Mouse (Mus musculus) macrophage (primary cell): ENCODE results near the gene Pde10a. TPM values are rescaled to one million over a fixed set of nuclear protein-coding genes. Genes with fewer than 3 reads are reported as not detected.

Source experiments
- H3K27ac ChIP-seq: fragments of 350-480 bp; formaldehyde crosslinking; 2 replicates; pipeline ENCODE4 v1.9.0; 2021
- H3K36me3 ChIP-seq: fragments of 350-480 bp; formaldehyde crosslinking; 2 replicates; pipeline ENCODE4 v1.9.0; 2021; ENCODE audit errors: inconsistent target
- H3K4me3 ChIP-seq: fragments of 350-480 bp; formaldehyde crosslinking; 2 replicates; pipeline ENCODE4 v1.9.0; 2021; ENCODE audit errors: inconsistent target
- H3K79me2 ChIP-seq: fragments of 350-480 bp; formaldehyde crosslinking; 2 replicates; pipeline ENCODE4 v1.9.0; 2021; ENCODE audit errors: inconsistent target
- WGBS: methylation state at CpG from one replicate; pipeline ENCODE4 v1.1.7; 2026; ENCODE audit warnings: inconsistent platforms; ENCODE audit not compliant: missing documents; 5-methylcytosine and 5-hydroxymethylcytosine counted together
- polyA plus RNA-seq: library from polyadenylated mRNA; stranded (reverse); fragments of 250-400 nt; gene quantifications from 3 replicates; pipeline ENCODE4 v1.2.4, GENCODE M21; 2018; ENCODE audit warnings: inconsistent platforms

Gene Pde10a
- polyA plus RNA-seq, 1 experiment from 2014 or later = 0.27 TPM

DNA sequence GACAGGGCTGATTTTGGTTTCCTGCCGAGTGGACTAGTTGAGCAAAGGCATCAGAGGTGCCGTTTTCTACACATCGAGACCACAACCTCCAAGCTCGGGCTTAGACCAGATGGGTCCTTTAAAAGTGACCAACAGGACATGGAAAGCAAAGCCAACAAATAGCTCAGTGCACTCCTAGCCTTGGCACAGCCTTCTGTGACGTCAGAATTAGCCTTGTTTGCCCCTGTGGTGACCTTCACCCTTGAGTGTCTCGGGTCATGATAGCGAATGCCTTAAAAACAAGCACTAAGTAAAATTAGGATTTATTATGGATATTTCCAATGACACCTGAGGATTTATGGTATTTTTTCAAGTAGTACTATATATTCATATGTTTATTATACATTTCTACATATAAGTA is 267.4 kb downstream of the Pde10a start:
- Histone ChIP-seq H3K36me3 (no peaks in the 10 kb centered on the region), H3K79me2 (no peaks in the 10 kb centered on the region), H3K27ac (no peak overlapping the region), H3K4me3 (no peak overlapping the region)
- WGBS = 70% methylated on average over 7 of the region's 7 CpGs

DNA sequence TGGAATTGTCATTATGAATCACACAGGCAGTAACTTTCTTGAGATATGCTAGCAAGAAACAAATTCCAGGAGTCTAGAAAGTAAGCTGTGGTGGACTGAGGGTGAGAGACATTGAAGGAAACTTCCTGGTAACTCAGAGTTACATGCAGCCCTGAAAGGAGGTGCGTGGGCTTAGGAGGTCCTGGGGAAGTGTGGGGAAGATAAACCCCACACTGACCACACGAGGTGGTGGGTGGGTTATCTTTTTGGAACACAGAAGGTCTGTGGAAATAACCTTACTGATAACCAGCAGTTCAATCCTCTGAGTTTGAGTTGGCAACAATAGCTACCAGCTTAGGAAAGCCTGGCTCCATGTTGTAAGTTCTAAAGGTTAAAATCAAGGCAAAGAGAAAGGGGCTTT is 272.5 kb downstream of the Pde10a start:
- Histone ChIP-seq H3K79me2 (no peaks in the 10 kb centered on the region), H3K36me3 (no peaks in the 10 kb centered on the region), H3K27ac (no peak overlapping the region), H3K4me3 (no peak overlapping the region)
- WGBS = 19% methylated on average over 2 of the region's 2 CpGs

DNA sequence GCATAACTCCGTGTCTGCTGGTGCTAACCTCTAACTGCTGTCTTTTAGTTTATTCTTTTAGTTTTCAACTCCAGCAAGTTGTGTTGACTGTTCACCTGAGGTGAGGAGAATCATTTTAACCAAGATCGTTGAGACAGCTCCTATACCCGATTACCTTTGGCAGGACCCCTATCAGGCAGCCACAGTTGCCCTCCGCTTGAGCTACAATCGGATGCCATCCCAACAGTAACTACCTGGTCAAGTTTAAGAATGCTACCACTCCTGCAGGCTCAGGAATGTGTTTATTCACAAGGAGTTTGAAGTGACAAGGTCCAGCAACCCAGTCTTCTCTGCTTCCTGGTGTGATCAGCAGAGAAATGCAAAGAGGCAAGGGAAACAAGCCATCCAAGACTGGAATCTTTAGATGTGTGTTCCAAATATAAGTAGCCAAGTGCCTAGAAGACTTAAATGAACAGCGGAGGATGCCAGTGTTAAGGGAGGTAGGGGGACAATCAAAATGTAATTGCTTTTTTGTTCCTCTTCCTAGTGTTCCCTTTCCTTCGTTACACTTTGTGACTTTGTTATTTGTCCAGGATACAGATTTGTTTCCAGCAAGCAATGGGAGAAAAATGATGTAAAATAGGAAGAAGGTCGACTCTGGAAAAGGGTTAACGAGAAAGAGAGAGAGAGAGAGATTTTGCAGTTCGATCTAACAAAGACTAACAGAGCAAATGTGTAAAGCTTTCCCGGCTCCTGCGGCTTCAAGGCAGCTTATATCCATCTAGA is 273.5 kb downstream of the Pde10a start:
- Histone ChIP-seq H3K79me2 (no peaks in the 10 kb centered on the region), H3K4me3 (no peak overlapping the region), H3K36me3 (no peaks in the 10 kb centered on the region), H3K27ac (no peak overlapping the region)
- WGBS = 11% methylated on average over 12 of the region's 12 CpGs

DNA sequence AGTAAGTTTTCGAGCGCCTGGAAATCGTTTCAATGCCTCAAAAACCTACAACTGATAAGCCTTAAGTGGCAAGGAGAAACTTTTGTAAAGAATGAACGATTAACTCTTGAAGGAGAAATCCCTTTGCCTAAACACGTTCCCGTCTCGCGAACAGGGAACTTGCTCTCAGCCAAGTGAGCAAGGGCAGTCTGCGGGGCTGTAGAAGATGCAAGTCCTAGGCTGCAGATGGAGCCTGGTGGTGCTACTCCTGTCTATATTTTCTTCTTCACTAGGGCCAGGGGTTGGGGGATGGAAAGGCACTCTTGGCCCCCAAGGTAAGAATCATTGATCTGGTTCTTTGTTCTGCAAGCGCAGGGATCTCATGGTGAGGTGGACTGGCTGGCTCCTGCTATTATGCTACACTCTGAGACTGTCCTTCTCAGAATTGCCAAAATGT is 274.1 kb downstream of the Pde10a start:
- Histone ChIP-seq H3K4me3 (no peak overlapping the region), H3K36me3 (no peaks in the 10 kb centered on the region), H3K79me2 (no peaks in the 10 kb centered on the region), H3K27ac (no peak overlapping the region)
- 7% methylated on average over 10 of the region's 10 CpGs for WGBS

DNA sequence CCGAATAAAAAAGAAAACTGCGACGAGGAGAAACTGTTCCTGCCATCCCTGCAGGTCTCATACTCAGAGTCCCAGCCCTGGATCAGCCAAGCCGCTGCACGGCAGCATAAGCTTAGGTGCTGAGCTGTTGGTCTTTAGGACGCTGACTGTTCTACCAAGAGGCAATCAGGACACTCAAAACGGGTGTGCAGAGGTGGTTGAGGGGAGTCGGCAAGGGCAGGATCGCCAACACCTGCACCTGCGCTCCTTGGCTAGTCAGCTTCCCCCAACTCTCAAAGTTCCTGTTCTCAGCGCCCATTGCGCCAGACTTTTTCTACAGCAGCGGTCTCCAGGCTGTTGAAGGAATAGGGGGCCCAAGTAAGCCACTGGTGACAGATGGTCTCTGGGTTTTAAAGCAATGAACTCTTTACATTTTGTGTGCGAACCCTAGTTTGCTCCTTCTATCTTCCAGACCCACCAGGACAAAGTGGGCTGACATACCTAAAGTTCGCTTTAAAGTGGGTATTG is 274.8 kb downstream of the Pde10a start:
- H3K4me3 ChIP-seq = no peak overlapping the region
- H3K36me3 ChIP-seq = no peaks in the 10 kb centered on the region
- no peaks in the 10 kb centered on the region for H3K79me2 ChIP-seq
- 2% methylated on average over 15 of the region's 15 CpGs for WGBS
- H3K27ac ChIP-seq = no peak overlapping the region

DNA sequence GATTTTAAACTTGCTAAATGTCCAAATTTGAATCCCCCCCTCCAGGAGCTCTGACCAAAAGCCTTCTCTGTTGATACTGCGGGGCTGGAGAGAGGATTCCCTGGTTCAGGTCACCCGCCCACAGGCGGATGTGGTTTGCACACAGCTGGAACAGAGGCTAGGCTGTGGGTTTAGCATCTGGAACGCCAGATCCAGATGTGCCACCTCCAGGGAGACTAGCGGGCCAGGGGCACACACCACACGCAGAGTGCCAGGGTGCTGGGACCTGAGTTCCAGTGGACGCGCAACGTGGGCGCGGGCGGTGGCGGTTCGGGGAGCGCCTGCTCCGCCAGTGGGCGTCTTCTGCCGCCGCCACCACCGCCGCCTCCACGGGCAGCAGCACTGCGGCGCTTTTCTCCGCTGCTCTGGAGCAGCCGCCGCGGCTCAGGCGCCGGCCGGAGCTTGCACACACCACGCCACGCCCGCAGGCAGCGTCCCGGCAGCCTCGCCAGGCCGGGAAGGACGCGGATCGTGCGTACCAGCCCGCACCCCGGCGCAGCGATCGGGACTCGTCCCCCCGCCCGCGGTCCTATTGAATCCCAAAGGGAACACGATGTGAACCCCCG is 275.4 kb downstream of the Pde10a start:
- Histone ChIP-seq H3K79me2 (no peaks in the 10 kb centered on the region), H3K4me3 (no peak overlapping the region), H3K36me3 (no peaks in the 10 kb centered on the region), H3K27ac (no peak overlapping the region)
- 2% methylated on average over 46 of the region's 53 CpGs for WGBS

DNA sequence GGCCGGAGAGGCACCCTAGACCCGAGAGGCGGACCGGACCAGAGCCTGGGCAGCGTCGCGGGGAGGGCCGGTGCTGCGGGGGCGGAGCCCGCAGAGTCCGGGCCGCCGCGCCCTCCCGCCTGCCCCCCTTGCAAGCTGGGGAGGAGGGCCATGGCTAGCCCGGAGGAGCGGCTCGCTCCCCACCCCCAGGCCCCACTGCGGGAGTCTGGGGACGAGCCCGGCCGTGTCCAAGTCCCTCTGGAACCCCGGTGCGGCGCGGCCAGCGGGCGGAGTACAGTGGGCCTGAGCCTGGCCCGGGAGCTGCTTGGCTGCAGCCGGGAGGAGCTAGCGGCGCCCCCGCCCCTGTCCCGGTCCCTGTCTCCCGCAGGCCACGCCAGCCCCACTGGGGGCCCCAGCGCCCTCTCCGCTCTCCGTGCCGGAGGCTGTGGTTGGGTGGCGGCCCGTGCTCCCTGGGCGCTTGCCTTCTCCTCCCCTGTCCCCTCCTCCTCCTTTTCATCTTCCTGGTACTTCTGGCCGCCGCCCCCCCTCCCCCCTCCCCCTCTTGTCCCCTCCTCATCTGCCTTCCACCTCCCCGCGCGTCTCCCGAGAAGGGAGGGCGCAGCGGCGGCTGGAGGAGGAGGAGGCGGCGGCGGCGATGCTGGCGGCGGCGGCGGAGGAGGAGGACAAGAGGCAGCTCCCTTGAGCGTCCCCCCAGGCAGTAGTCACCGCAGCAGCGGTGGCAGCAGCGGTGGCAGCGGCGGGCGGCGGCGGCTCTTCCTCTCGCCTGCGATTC is 276.1 kb downstream of the Pde10a start:
- no peak overlapping the region for H3K4me3 ChIP-seq
- no peaks in the 10 kb centered on the region for H3K79me2 ChIP-seq
- no peaks in the 10 kb centered on the region for H3K36me3 ChIP-seq
- 2% methylated on average over 56 of the region's 72 CpGs for WGBS
- no peak overlapping the region for H3K27ac ChIP-seq

DNA sequence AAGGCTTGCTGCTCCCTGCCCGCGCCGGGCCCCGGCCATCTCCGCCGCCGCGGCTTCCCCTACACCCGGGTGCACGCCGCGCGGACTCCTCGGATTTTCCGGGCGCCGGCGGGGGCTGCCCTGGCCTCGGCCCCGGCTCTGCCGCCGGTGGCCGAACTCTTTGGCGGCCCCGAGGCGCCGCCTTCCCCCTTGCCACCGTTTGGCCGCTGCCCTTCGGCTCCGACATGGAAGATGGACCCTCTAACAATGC is 276.6 kb downstream of the Pde10a start:
- H3K36me3 ChIP-seq = no peaks in the 10 kb centered on the region
- H3K27ac ChIP-seq = no peak overlapping the region
- WGBS = 2% methylated on average over 30 of the region's 31 CpGs
- H3K4me3 ChIP-seq = no peak overlapping the region
- no peaks in the 10 kb centered on the region for H3K79me2 ChIP-seq

DNA sequence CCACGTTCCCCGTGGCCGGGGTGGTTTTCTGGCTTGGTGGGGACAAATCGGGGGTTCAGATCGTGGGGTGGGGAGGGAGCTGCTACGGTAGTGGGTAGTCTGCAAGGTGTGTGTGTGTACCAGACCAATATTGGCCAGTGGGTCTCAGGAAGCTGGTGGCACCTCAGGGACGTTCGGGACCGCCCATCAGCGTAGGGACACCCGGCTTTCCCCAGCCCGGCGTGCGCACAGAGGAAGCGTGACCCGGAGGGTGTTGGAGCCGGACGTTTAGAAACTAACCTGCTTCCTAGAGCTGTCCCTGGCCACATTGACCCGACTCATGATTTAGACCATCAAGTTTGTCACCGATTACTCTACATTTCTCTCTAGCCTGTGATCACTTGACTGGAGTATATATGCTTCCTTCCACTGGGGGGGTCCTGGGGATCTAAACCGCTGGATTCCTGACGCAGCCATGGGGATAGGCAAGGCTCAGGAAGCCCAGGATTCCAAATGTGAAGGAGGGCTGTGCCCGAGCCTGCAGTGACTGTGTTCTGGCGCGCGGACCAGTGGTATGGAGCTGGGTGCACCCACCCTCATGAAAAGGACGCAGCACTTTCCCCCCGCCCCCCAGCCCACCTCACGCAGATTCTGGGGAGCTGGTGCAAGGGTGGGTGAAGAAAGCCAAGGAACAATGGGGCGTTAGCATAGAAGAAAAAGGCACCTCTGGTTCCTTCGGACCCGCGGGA is 277.2 kb downstream of the Pde10a start:
- Histone ChIP-seq H3K36me3 (no peaks in the 10 kb centered on the region), H3K27ac (no peak overlapping the region), H3K79me2 (no peaks in the 10 kb centered on the region), H3K4me3 (no peak overlapping the region)
- 2% methylated on average over 33 of the region's 33 CpGs for WGBS

DNA sequence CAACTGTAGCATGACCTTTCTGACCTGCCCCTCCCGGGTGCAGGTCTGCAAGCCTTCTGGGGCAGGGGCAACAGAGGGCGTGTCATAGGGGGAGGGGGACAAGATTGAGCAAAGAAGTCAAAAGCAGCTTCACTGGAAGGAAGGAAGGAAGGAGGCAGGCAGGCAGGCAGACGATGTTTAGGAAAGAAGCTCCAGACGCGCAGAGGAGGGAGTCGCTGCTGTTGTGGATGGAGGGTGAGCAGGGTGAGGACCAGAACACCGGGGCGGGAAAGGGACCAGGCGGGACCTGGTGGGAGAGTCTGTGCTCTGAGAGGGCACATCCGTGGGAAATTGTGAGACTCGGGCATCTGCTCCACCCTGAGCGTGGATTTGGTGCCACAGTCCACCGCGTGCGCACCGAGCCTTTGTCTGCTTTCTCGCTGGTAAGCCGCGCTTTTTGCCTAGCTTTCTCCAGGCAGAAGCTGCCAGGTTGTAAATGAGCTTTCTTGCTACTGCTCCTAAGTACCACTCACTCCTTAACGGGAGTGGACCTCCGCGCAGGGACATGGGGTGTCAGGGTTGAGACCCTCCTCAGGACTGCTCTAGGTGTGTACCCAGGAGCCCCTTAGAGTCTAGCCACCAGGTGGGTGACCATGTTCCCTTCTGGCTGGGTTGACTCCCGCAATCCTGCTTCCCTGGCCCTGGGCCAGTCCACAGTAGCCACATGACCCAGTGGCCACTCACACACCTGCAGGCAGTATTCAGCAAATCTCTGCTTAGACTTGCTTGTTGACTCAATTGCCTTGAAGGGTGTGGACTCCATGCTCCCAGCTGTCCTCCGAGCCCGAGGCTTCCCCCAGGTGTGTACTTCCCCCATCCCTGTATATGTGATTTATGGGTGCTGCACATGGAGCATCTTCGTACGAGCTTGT is 278.0 kb downstream of the Pde10a start:
- H3K36me3 ChIP-seq = no peaks in the 10 kb centered on the region
- no peaks in the 10 kb centered on the region for H3K79me2 ChIP-seq
- H3K4me3 ChIP-seq = no peak overlapping the region
- H3K27ac ChIP-seq = no peak overlapping the region
- WGBS = 23% methylated on average over 27 of the region's 27 CpGs

DNA sequence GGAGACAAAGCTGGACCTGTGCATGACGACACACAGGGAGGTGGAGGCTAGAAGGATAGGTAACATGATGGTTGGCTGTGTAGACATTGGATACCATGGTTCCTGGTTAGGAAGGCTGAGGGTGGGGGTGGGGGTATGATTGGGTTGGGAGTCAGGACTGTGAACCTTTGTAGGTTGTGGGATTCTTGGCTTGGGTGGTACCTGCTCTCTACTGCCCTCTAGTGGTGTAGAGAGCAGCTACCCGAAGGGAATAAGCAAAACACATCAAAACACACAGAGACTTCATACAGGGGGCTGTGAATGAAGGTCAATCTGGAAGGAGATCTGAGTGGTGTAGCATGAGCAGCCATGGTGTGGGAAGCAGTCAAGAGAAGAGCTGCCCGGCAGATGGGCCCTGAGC is 282.2 kb downstream of the Pde10a start:
- Histone ChIP-seq H3K36me3 (no peaks in the 10 kb centered on the region), H3K27ac (no peak overlapping the region), H3K79me2 (no peaks in the 10 kb centered on the region), H3K4me3 (no peak overlapping the region)
- 70% methylated on average over 3 of the region's 3 CpGs for WGBS

DNA sequence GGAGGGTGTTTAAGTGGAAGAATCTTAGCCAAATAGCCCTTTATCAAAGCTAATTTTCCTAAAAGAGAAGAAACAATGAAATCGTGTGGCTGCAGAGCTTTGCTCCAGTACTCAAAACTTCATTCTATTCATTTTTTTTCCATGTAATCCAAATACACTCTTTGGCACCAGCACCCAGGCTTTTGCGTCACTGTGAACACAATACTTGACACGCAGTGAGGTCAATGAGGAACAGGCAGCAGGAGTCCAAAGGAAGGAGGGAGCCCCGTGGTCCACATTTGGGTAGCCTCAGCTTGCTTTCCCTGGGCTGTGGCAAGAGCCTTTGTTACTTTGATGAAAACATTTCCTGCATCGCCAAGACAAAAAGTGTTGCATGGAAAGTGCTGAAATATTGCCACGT is 284.6 kb downstream of the Pde10a start:
- Histone ChIP-seq H3K4me3 (no peak overlapping the region), H3K27ac (no peak overlapping the region), H3K36me3 (no peaks in the 10 kb centered on the region), H3K79me2 (no peaks in the 10 kb centered on the region)
- WGBS = 72% methylated on average over 6 of the region's 6 CpGs

DNA sequence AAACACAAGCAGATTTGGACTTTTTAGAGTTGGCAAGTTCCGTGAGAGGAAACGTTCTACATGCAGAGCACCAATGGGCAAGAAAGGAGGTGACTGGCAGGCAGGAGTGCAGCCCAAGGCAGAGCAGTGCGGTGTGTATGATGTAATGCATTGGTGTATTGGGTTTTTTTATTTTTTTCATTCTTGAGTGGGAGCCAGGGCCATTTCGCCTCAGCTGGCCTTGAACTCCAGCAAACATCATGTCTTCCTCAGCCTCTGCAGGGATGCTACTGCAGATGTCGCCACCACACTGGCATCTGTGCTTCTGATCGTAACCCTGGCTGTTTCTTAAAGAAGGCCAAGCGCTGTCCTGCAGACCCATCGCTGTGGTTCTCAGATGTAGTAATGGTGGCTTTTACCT is 285.0 kb downstream of the Pde10a start:
- WGBS = 95% methylated on average over 8 of the region's 8 CpGs
- no peak overlapping the region for H3K27ac ChIP-seq

More for the DNA sequence above, 285.0 kb downstream of the Pde10a start:
- Histone ChIP-seq H3K4me3 (no peak overlapping the region), H3K36me3 (no peaks in the 10 kb centered on the region), H3K79me2 (no peaks in the 10 kb centered on the region)
